Mouse (Mus musculus) embryonic fibroblast, embryonic 13.5 days (primary cell): Measurements from ENCODE around the gene Ttc12.

Source experiments
- CTCF ChIP-seq: IDR thresholded peaks from 2 replicates; pipeline ENCODE4 v1.5.1; 2011; ENCODE audit warnings: mild to moderate bottlenecking, control low read depth, low read length, moderate library complexity, borderline replicate concordance; ENCODE audit not compliant: insufficient read depth
- POLR2A ChIP-seq: IDR thresholded peaks from 2 replicates; pipeline ENCODE4 v1.6.1; 2011; ENCODE audit warnings: low read depth, mild to moderate bottlenecking, control low read depth, low read length, moderate library complexity

DNA sequence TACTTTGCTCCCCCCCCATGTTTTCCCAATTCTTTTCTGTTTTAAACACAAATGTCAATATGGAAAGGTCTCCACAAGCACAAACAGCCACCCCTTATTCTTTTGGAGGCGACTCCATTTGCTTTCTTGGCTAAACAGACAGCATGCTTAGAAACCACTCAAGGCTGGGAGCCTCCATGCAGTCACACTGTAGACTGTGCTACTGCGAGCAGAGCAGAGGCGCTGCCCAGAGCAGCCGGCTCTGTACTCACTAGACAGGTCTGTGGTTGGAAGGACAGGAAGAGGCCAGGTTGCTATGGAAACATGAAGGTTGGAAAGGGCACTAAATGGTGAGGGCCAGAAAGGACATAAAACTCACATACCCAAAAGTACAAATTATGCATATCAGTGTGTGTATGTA lies 48.9 kb upstream of the Ttc12 start:
- TF ChIP-seq CTCF (no peak), POLR2A (no peak)
